Mouse (Mus musculus) common myeloid progenitor, adult 5-6 weeks (primary cell): ENCODE measurements around the gene Phxr2. TPM values are rescaled to one million over a fixed set of nuclear protein-coding genes. Genes with fewer than 3 reads are reported as not detected.

Experiments
- ATAC-seq: replicated peaks from 2 replicates; pipeline ENCODE4 v1.8.0; 2016; ENCODE audit warnings: low read depth, mild to moderate bottlenecking, moderate TSS enrichment, inconsistent platforms; ENCODE audit not compliant: poor library complexity, severe bottlenecking
- total RNA-seq: library from RNA; stranded (forward); fragments of 200-1000, 187-1606 nt; gene quantifications from 2 replicates; pipeline ENCODE4 v1.2.3, GENCODE M21; 2017

Gene Phxr2
- total RNA-seq, 1 experiment from 2014 or later = not detected

- no peak for ATAC-seq
Measured at GRCm38 (mm10) chr10:99106311-99106702, 19.8 kb downstream of the Phxr2 start.

- no peak for ATAC-seq
Measured at GRCm38 (mm10) chr10:99105522-99105921, 20.6 kb downstream of the Phxr2 start.

- peak; percentile 90 for ATAC-seq
Measured at GRCm38 (mm10) chr10:99097374-99097773, 28.8 kb downstream of the Phxr2 start.

GRCm38 (mm10) chr10:99095114-99095513 lies 31.0 kb downstream of the Phxr2 start:
- ATAC-seq = no peak

- no peak for ATAC-seq
Measured at GRCm38 (mm10) chr10:99093364-99093763, 32.8 kb downstream of the Phxr2 start.

GRCm38 (mm10) chr10:99089906-99090305 lies 36.2 kb downstream of the Phxr2 start:
- peak; percentile 60 for ATAC-seq

- no peak for ATAC-seq
Measured at GRCm38 (mm10) chr10:99086029-99086428, 40.1 kb downstream of the Phxr2 start.

- ATAC-seq = no peak
Measured at GRCm38 (mm10) chr10:99085240-99085587, 40.9 kb downstream of the Phxr2 start.

- peak; percentile 79 for ATAC-seq
Measured at GRCm38 (mm10) chr10:99084397-99085239, 41.5 kb downstream of the Phxr2 start.

- ATAC-seq = no peak
Measured at GRCm38 (mm10) chr10:99083431-99084003, 42.6 kb downstream of the Phxr2 start.

GRCm38 (mm10) chr10:99081569-99081990 lies 44.5 kb downstream of the Phxr2 start:
- peak; percentile 55 for ATAC-seq

- no peak for ATAC-seq
Measured at GRCm38 (mm10) chr10:99078621-99079020, 47.5 kb downstream of the Phxr2 start.

- no peak for ATAC-seq
Measured at GRCm38 (mm10) chr10:99076113-99076895, 49.8 kb downstream of the Phxr2 start.

Other genes starting within 250 kb of the Phxr2 start
- 32.4 and 55.2 TPM in 2 replicates for gene Atp2b1, start 211.9 kb downstream of the Phxr2 start, total RNA-seq
- gene Poc1b, start 19.3 kb downstream of the Phxr2 start, total RNA-seq = 20.3 and 22.9 TPM in 2 replicates
- gene Galnt4, start 18.2 kb downstream of the Phxr2 start, total RNA-seq = 9.2 and 9.6 TPM in 2 replicates
- gene Dusp6, start 136.9 kb upstream of the Phxr2 start, total RNA-seq = 28.8 and 37.5 TPM in 2 replicates